Mouse (Mus musculus): ENCODE measurements at regions not wholly inside any gene's neighbourhood (a gene's known extent, or its start where the extent isn't known, plus 50 kb on each side); places are given as distances from the start of the nearest gene placed in this dataset.

DNA sequence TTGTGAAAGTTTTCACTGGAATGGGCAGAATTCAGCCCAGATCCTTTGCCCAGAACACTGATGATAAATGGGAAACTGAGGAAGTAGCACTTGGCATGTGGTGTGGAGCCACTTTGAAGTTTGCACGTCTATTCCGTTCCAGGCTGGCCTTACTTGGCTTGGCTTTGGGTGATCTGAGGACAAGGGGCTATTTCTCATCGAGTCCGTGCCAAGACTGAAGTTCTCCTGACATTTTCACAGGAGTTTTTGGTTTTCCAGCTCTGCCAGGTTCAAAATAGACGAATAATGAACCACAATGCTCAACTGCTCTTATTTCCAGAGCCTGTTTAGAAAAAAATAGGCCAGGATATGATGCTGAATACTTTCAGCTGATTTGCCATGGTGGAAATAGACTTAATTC is 421.8 kb upstream of the Dab2 start:
- Histone ChIP-seq H3K9ac (ENCODE audit: insufficient read depth, low read depth) (no peak overlapping the region), H3K36me3 (replicated peaks in 1 of 2; ENCODE audit: control insufficient read depth in 1 of 2, insufficient read depth in 1 of 2, low read length in 1 of 2) (no peaks in the 10 kb centered on the region), H3K79me2 (replicated peaks; ENCODE audit: control insufficient read depth, extremely low read depth, insufficient read depth, poor library complexity, severe bottlenecking) (no peaks in the 10 kb centered on the region), H3K4me3 (replicated peaks in 1 of 3; ENCODE audit: low read depth in 2 of 3, low read length in 2 of 3, poor library complexity in 1 of 3) (no peak overlapping the region), H3K27me3 (replicated peaks) (no peaks in the 10 kb centered on the region), H3K4me1 (ENCODE audit: control insufficient read depth in 1 of 2, insufficient read depth in 2 of 2) (no peaks in the 10 kb centered on the region), H3K27ac (ENCODE audit: insufficient read depth, low read depth) (no peak overlapping the region), H3K4me2 (ENCODE audit: insufficient read depth, low read depth, poor library complexity, severe bottlenecking) (no peak overlapping the region), H3K9me3 (replicated peaks; ENCODE audit: low read length) (no peaks in the 10 kb centered on the region)
- DNase-seq (ENCODE audit: extremely low read depth) = no peak
- in situ Hi-C loops (cut with MboI; ENCODE audit: low pct_ligation_motif_present, low pct_unique_long_range_greater_than_20kb, low sequenced_read_pairs) = no loop called here
- TF ChIP-seq ELF1 (IDR thresholded peaks at IDR 0.05; ENCODE audit: low read depth, low read length) = no peak
- TF ChIP-seq CHD1 (IDR thresholded peaks at IDR 0.05; ENCODE audit: low read depth, low read length) = no peak
- no peak for TF ChIP-seq EP300 (IDR thresholded peaks at IDR 0.05; ENCODE audit: low read length)
- TF ChIP-seq KAT2A (IDR thresholded peaks at IDR 0.05; ENCODE audit: insufficient replicate concordance, low read length) = no peak
- TF ChIP-seq ZMIZ1 (IDR thresholded peaks at IDR 0.05; ENCODE audit: low read depth, low read length) = no peak
- no peak for TF ChIP-seq ZC3H11A (IDR thresholded peaks at IDR 0.05; ENCODE audit: low read depth, low read length)
- TF ChIP-seq IRF4 (IDR thresholded peaks at IDR 0.05; ENCODE audit: low read depth, low read length) = no peak
- TF ChIP-seq SMC3 (IDR thresholded peaks at IDR 0.05; ENCODE audit: low read depth, low read length) = no peak
- TF ChIP-seq SIN3A (IDR thresholded peaks at IDR 0.05; ENCODE audit: low read length) = no peak
- TF ChIP-seq ZKSCAN1 (IDR thresholded peaks at IDR 0.05; ENCODE audit: borderline replicate concordance, low read depth, low read length) = no peak
- TF ChIP-seq E2F4 (IDR thresholded peaks at IDR 0.05; ENCODE audit: insufficient replicate concordance, low read depth, low read length) = no peak
- no peak for TF ChIP-seq MAX (IDR thresholded peaks at IDR 0.05; ENCODE audit: low read length)
- TF ChIP-seq USF1 (IDR thresholded peaks at IDR 0.05; ENCODE audit: low read depth, low read length) = no peak
- no peak for TF ChIP-seq MEF2A (IDR thresholded peaks at IDR 0.05; ENCODE audit: borderline replicate concordance, low read depth, low read length)
- TF ChIP-seq MYC (IDR thresholded peaks at IDR 0.05; ENCODE audit: low read depth, low read length) = no peak
- no peak for TF ChIP-seq MAFK (IDR thresholded peaks at IDR 0.05; ENCODE audit: insufficient replicate concordance, low read length)
- no peak for TF ChIP-seq CHD2 (IDR thresholded peaks at IDR 0.05; ENCODE audit: low read length)
- TF ChIP-seq POLR2AphosphoS2 (IDR thresholded peaks at IDR 0.05; ENCODE audit: low read depth, low read length) = no peak
- dilution Hi-C loops (cut with MboI; ENCODE audit: extremely low pct_ligation_motif_present, extremely low pct_unique_long_range_greater_than_20kb, low sequenced_read_pairs) = no loop called here

DNA sequence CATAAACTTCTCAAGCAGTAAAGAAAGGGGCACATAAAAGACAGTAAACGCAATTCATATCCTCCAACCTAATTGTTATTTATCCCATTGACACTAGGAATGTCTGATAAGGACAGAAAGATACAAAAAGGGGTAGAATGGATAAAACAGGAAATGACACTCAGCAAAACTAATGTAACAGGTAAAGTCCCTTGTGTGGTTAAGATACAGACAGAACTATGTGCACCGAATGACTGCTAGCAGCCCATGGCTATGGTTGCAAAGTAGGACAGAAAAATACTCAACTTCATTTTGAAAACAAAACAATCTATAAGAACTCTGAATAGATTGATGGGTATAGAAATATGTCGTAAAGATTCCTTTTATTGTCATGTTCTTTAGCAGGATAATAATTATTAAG is 408.4 kb upstream of the Dab2 start:
- in situ Hi-C loops (cut with MboI; ENCODE audit: low pct_ligation_motif_present, low pct_unique_long_range_greater_than_20kb, low sequenced_read_pairs) = no loop called here
- no peaks in the 10 kb centered on the region for H3K27me3 ChIP-seq (replicated peaks)

More for the DNA sequence above, 408.4 kb upstream of the Dab2 start:
- dilution Hi-C loops (cut with MboI; ENCODE audit: extremely low pct_ligation_motif_present, extremely low pct_unique_long_range_greater_than_20kb, low sequenced_read_pairs) = no loop called here
- no peak overlapping the region for H3K4me3 ChIP-seq (replicated peaks in 1 of 3; ENCODE audit: low read depth in 2 of 3, low read length in 2 of 3, poor library complexity in 1 of 3)
- H3K27ac ChIP-seq (ENCODE audit: insufficient read depth, low read depth) = no peak overlapping the region
- no peaks in the 10 kb centered on the region for H3K9me3 ChIP-seq (replicated peaks; ENCODE audit: low read length)
- TF ChIP-seq IRF4 (IDR thresholded peaks at IDR 0.05; ENCODE audit: low read depth, low read length) = no peak
- H3K36me3 ChIP-seq (replicated peaks in 1 of 2; ENCODE audit: control insufficient read depth in 1 of 2, insufficient read depth in 1 of 2, low read length in 1 of 2) = no peaks in the 10 kb centered on the region
- H3K4me2 ChIP-seq (ENCODE audit: insufficient read depth, low read depth, poor library complexity, severe bottlenecking) = no peak overlapping the region
- H3K79me2 ChIP-seq (replicated peaks; ENCODE audit: control insufficient read depth, extremely low read depth, insufficient read depth, poor library complexity, severe bottlenecking) = no peaks in the 10 kb centered on the region
- H3K4me1 ChIP-seq (ENCODE audit: control insufficient read depth in 1 of 2, insufficient read depth in 2 of 2) = no peaks in the 10 kb centered on the region; a peak in 1 of 4 replicates
- H3K9ac ChIP-seq (ENCODE audit: insufficient read depth, low read depth) = no peak overlapping the region
- DNase-seq (ENCODE audit: extremely low read depth) = no peak
